Mouse (Mus musculus) neutrophil, adult 59 days (primary cell): ENCODE results near the gene Vmn1r87. TPM values are rescaled to one million over a fixed set of nuclear protein-coding genes. Genes with fewer than 3 reads are reported as not detected.

ENCODE experiments used
- total RNA-seq, 2 experiments: library from RNA; stranded (reverse); gene quantifications; 1 replicate in 1 of 2; 2 replicates in 1 of 2; pipeline ENCODE4 v1.2.4; 2023

The Vmn1r87 gene
- not detected for total RNA-seq

DNA sequence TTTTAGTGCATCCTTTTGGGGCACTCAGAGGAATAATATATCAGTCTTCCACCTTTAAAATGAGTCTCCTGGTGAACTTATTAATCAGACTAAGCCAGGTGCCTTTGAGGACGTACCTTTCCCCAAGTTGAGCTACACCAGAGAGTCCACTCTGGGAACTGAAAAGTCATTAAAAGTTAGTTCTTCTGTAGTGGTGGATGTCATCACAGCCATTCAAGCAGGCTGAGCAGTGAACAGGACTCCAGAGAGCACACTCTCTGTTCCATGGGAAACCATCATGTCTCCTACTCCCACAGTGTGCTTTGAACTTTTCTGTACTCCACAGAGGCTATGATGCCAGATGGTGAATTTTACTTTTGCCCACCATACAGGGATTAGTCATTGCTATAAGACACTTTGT lies at the start of gene Vmn1r87:
Vmn1r87 (minus strand) TSS at position 101 of the 400 bp plus-strand sequence.

DNA sequence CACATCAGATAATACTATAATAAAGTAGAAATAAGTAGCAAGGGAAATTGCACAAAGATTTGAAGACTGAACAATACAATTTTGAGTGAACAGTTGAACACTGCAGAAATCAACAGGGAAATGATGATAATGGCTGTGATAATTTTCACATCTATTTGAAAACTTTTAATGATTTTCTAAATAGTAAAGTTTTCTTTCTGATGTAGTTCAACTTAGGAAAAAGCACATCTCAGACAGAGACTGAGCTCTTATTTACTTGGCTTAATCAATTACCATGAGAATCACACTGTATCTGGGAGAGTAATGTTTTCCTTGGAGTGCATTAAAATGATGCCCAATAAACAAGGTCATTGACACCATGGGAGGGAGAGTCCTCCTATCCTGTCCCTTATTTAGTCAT lies 19.3 kb upstream of the Vmn1r87 start, which contains the start of gene Vmn1r88:
Vmn1r88 (plus strand) TSS at position 301 of the 400 bp plus-strand sequence.

DNA sequence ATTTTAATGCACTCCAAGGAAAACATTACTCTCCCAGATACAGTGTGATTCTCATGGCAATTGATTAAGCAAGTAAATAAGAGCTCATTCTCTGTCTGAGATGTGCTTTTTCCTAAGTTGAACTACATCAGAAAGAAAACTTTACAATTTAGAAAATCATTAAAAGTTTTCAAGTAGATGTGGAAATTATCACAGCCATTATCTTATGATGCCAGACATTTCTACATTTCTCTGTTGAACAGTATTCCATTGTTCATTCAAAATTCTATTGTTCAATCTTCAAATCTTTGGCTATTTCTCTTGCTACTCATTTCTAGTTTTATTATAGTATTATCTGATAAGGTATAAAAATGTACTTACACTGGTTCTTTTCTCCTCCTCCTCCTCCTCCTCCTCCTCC lies 20.1 kb downstream of the Vmn1r87 start, which contains the start of gene Vmn1r86:
Vmn1r86 (minus strand) TSS at position 101 of the 400 bp plus-strand sequence.

DNA sequence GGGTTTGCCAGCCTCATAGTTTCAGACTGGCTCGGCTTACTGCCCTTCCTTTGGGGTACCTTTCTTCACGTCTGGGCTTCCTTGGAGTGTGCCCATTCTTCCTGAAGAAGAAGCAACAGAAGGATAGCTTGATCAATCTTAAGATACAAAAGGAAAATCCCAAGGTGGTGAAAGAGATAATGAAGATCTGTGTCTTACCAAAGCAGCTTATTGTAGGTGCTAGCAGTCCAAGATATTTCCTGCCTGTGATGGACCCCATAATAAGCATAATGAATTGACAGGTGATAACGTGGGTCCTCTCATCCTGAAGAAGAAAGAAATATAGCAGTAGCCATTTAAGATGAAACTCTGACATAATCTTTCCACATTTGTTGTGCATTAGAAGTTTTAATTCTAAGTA lies 44.9 kb downstream of the Vmn1r87 start, which contains the start of gene Vmn1r85:
Vmn1r85 (minus strand) TSS at position 101 of the 400 bp plus-strand sequence.

Other genes with a start within 250 kb of the Vmn1r87 start
- gene Zscan22, start 242.3 kb downstream of the Vmn1r87 start, total RNA-seq: 1 to 10 TPM; 5.1 to 6.0 TPM
- 100 to 1,000 TPM; 728 to 811 TPM for gene Rps5, start 217.9 kb downstream of the Vmn1r87 start, total RNA-seq
- gene Rnf225, start 212.7 kb downstream of the Vmn1r87 start, total RNA-seq: under 1 TPM; 0.18 to 0.38 TPM
- 1 to 10 TPM; 2.2 to 3.3 TPM for gene Zfp324, start 174.3 kb downstream of the Vmn1r87 start, total RNA-seq
- gene Zfp446, start 162.3 kb downstream of the Vmn1r87 start, total RNA-seq: 1 to 10 TPM; 1.7 to 1.9 TPM
- gene Slc27a5, start 142.0 kb downstream of the Vmn1r87 start, total RNA-seq: not detected
- gene Trim28, start 141.0 kb downstream of the Vmn1r87 start, total RNA-seq: 100 to 1,000 TPM; 149 to 185 TPM
- 10 to 100 TPM; 11.2 to 12.6 TPM for gene Zbtb45, start 130.1 kb downstream of the Vmn1r87 start, total RNA-seq
- gene Chmp2a, start 105.3 kb downstream of the Vmn1r87 start, total RNA-seq: 100 to 1,000 TPM; 160 to 170 TPM
- gene Ube2m, start 101.9 kb downstream of the Vmn1r87 start, total RNA-seq: 10 to 100 TPM; 90.7 to 95.5 TPM
- 1 to 10 TPM in 1 of 2 experiments, under 1 TPM in 1; 0.64 to 1.4 TPM for gene Mzf1, start 85.4 kb downstream of the Vmn1r87 start, total RNA-seq
- gene Vmn1r85, start 45.0 kb downstream of the Vmn1r87 start, total RNA-seq: not detected
- not detected for gene Vmn1r86, start 20.2 kb downstream of the Vmn1r87 start, total RNA-seq
- under 1 TPM in 1 of 2 experiments, not detected in 1; 0.07 TPM for gene Vmn1r88, start 19.4 kb upstream of the Vmn1r87 start, total RNA-seq
- gene Vmn1r89, start 72.9 kb upstream of the Vmn1r87 start, total RNA-seq: not detected
- 10 to 100 TPM; 61.7 to 73.5 TPM for gene Lig1, start 137.1 kb upstream of the Vmn1r87 start, total RNA-seq
- gene Zswim9, start 138.6 kb upstream of the Vmn1r87 start, total RNA-seq: 1 to 10 TPM; 1.5 to 5.8 TPM
- gene Pla2g4c, start 184.5 kb upstream of the Vmn1r87 start, total RNA-seq: 1 to 10 TPM; 1.4 to 2.5 TPM